Mouse (Mus musculus) ZHBTc4 (cell line): ENCODE measurements around the gene Hist2h4.
A peak's percentile ranks its signal among the peaks of the same experiment; 100 is the strongest.
"Not testable (repeated sequence)": the region's sequence is repeated elsewhere in the genome, so short reads cannot be mapped to it uniquely, and the experiment has no call there.

ENCODE experiments used
- DNase-seq: peaks from one replicate; pipeline ENCODE4 v3.0.0-alpha.2; 2011; ENCODE audit warnings: low read depth, low spot score

Gene Hist2h4

GRCm38 (mm10) chr3:96262979-96263550, at the start of gene Hist2h4:
Gene Hist2h4, minus strand, starts transcription at chr3:96263311.
- DNase-seq = peak; percentile 94

GRCm38 (mm10) chr3:96312341-96313098, 49.4 kb upstream of the Hist2h4 start:
- peak; percentile 81 for DNase-seq

- DNase-seq = no peak
Measured at GRCm38 (mm10) chr3:96309441-96309840, 46.3 kb upstream of the Hist2h4 start.

- DNase-seq = no peak
Measured at GRCm38 (mm10) chr3:96306506-96306905, 43.4 kb upstream of the Hist2h4 start.

- DNase-seq = no peak
Measured at GRCm38 (mm10) chr3:96302076-96302475, 39.0 kb upstream of the Hist2h4 start.

GRCm38 (mm10) chr3:96300706-96301529, 37.8 kb upstream of the Hist2h4 start:
- DNase-seq = no peak

- no peak for DNase-seq
Measured at GRCm38 (mm10) chr3:96299562-96299961, 36.5 kb upstream of the Hist2h4 start.

GRCm38 (mm10) chr3:96298360-96298759, 35.2 kb upstream of the Hist2h4 start:
- DNase-seq = no peak

GRCm38 (mm10) chr3:96293787-96294186, 30.7 kb upstream of the Hist2h4 start, which contains the start of gene Fcgr1:
Gene Fcgr1, minus strand, starts transcription at chr3:96293969.
- no peak for DNase-seq

- no peak for DNase-seq
Measured at GRCm38 (mm10) chr3:96293368-96293767, 30.3 kb upstream of the Hist2h4 start.

GRCm38 (mm10) chr3:96292641-96293040, 29.5 kb upstream of the Hist2h4 start:
- peak; percentile 74 for DNase-seq

- not testable (repeated sequence) for DNase-seq
Measured at GRCm38 (mm10) chr3:96290727-96291126, 27.6 kb upstream of the Hist2h4 start.

- peak; percentile 84 for DNase-seq
Measured at GRCm38 (mm10) chr3:96289201-96289600, 26.1 kb upstream of the Hist2h4 start.

- peak; percentile 13 for DNase-seq
Measured at GRCm38 (mm10) chr3:96287334-96287733, 24.2 kb upstream of the Hist2h4 start.

- peak; percentile 62 for DNase-seq
Measured at GRCm38 (mm10) chr3:96284457-96284856, 21.3 kb upstream of the Hist2h4 start.

GRCm38 (mm10) chr3:96280660-96281059, 17.5 kb upstream of the Hist2h4 start:
- DNase-seq = peak; percentile 58

GRCm38 (mm10) chr3:96277800-96278624, 14.9 kb upstream of the Hist2h4 start:
- DNase-seq = peak; percentile 98

- peak; percentile 79 for DNase-seq
Measured at GRCm38 (mm10) chr3:96277428-96277799, 14.3 kb upstream of the Hist2h4 start.

- peak; percentile 68 for DNase-seq
Measured at GRCm38 (mm10) chr3:96273591-96274465, 10.7 kb upstream of the Hist2h4 start.
